Mouse (Mus musculus): ENCODE measurements at regions not wholly inside any gene's neighbourhood (a gene's known extent, or its start where the extent isn't known, plus 50 kb on each side); places are given as distances from the start of the nearest gene placed in this dataset.

- TF ChIP-seq CTCF (IDR thresholded peaks at IDR 0.05; ENCODE audit: borderline replicate concordance, insufficient read depth, low read depth, low read length) (no peak), POLR2A (IDR thresholded peaks at IDR 0.05; ENCODE audit: borderline replicate concordance, insufficient read depth, low read length) (no peak)
Measured at GRCm38 (mm10) chr3:99812836-99813235, 72.4 kb upstream of the Spag17 start.
